Mouse (Mus musculus) intestine, embryonic 14.5 days (tissue): ENCODE measurements at regions not wholly inside any gene's neighbourhood (a gene's known extent, or its start where the extent isn't known, plus 50 kb on each side); places are given as distances from the start of the nearest gene placed in this dataset.

ENCODE experiments used
- ATAC-seq: fragments of 200-750 bp; cut with Nextera tagmentation; replicated peaks from 2 replicates; pipeline ENCODE4 v1.8.0; 2017; ENCODE audit warnings: low read depth, moderate number of reproducible peaks, moderate TSS enrichment, moderate library complexity; ENCODE audit not compliant: low FRiP score, low TSS enrichment
- DNase-seq: peaks from one replicate; pipeline ENCODE4 v3.0.0-alpha.2; 2018; ENCODE audit warnings: low spot score
- H3K27ac ChIP-seq: fragments of 300-500 bp; sonication (generic); 2 replicates; pipeline ENCODE4 v1.5.1; 2014; ENCODE audit warnings: low read depth, mild to moderate bottlenecking, control low read depth
- H3K27me3 ChIP-seq: fragments of 300-500 bp; sonication (generic); replicated peaks from 2 replicates; pipeline ENCODE4 v1.6.1; 2014; ENCODE audit warnings: low read length, control low read depth; ENCODE audit not compliant: control insufficient read depth, insufficient read depth
- H3K36me3 ChIP-seq: fragments of 300-500 bp; sonication (generic); 2 replicates; pipeline ENCODE4 v1.6.1; 2014; ENCODE audit warnings: low read length, control low read depth; ENCODE audit not compliant: control insufficient read depth, insufficient read depth
- H3K4me1 ChIP-seq: fragments of 300-500 bp; sonication (generic); replicated peaks from 2 replicates; pipeline ENCODE4 v1.6.1; 2014; ENCODE audit warnings: low read length, control low read depth, mixed read lengths; ENCODE audit not compliant: control insufficient read depth, insufficient read depth
- H3K4me2 ChIP-seq: fragments of 300-500 bp; sonication (generic); 2 replicates; pipeline ENCODE4 v1.6.1; 2014; ENCODE audit warnings: low read length
- H3K4me3 ChIP-seq: fragments of 300-500 bp; sonication (generic); 2 replicates; pipeline ENCODE4 v1.5.1; 2014; ENCODE audit warnings: low read depth, low read length, control low read depth, mixed read lengths
- H3K9ac ChIP-seq: fragments of 300-500 bp; sonication (generic); 2 replicates; pipeline ENCODE4 v1.6.1; 2014; ENCODE audit warnings: mild to moderate bottlenecking, low read length
- H3K9me3 ChIP-seq: fragments of 300-500 bp; sonication (generic); 2 replicates; pipeline ENCODE4 v1.6.1; 2016; ENCODE audit warnings: low read length, control low read depth; ENCODE audit not compliant: control insufficient read depth
- WGBS: fragments of 180-500 bp; shearing (Covaris S2); extraction: QIAGEN DNeasy Blood & Tissue Kit; methylation state at CpG from one replicate; pipeline ENCODE4 v1.1.7; 2014; 5-methylcytosine and 5-hydroxymethylcytosine counted together

- H3K4me2 ChIP-seq = no peak overlapping the region
- H3K36me3 ChIP-seq = no peaks in the 10 kb centered on the region
- DNase-seq (no peak), ATAC-seq (no peak)
- 0 out of 2 replicates have a peak overlapping the region, but pooled peaks have one; percentile 27 for H3K27ac ChIP-seq
- no peak overlapping the region for H3K4me3 ChIP-seq
- 52% methylated on average over 14 of the region's 14 CpGs for WGBS
- H3K9me3 ChIP-seq = no peaks in the 10 kb centered on the region
- no peak overlapping the region for H3K9ac ChIP-seq
- H3K4me1 ChIP-seq = peaks cover 23% of the 10 kb centered on the region
- H3K27me3 ChIP-seq = no peaks in the 10 kb centered on the region
Observed at GRCm38 (mm10) chr2:166482720-166483616, 230.7 kb downstream of the Prex1 start.

DNA sequence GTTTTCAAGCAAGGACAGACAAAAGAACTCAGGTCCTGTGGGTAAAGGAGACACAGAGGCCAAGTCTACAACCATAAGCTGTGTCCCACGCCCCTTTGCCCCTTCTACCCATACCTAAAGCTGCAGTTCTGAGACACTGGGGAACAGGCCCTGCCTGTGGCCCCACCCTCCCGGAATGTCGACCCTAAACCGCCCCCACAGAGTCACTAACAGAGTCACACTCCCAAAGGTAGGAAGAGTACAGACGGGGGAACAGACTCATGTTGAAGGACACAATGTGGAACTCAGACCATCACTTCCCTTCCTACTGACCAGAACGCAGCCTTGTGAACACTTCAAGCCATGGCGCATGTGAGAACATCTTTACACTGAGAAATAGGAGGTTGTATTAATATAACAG lies 231.9 kb downstream of the Prex1 start:
- no peak overlapping the region for H3K4me3 ChIP-seq
- H3K36me3 ChIP-seq = no peaks in the 10 kb centered on the region
- no peak overlapping the region for H3K4me2 ChIP-seq
- no peaks in the 10 kb centered on the region for H3K9me3 ChIP-seq
- ATAC-seq = no peak
- no peak for DNase-seq
- H3K4me1 ChIP-seq = peaks cover 18% of the 10 kb centered on the region
- H3K27ac ChIP-seq = no peak overlapping the region
- H3K27me3 ChIP-seq = no peaks in the 10 kb centered on the region
- H3K9ac ChIP-seq = no peak overlapping the region
- 85% methylated on average over 7 of the region's 7 CpGs for WGBS

DNA sequence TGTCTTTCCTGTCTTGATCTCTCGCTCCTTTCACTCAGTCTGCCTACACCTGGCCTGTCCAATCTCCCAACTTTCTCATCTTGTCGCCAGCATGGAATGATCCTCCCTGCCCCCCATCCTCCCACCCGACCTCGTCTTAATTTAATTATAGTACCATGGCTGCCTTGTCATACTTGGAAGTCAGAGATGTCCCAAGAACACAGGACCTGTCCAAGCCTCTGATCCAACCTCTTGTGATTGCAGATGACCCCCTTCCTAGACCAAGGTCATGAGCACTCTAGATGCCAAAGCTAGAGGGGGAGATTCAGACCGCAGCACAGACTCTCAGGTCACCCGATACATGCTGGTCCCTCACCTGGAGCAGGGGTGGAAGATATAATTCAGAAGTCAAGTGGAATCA lies 232.3 kb downstream of the Prex1 start:
- Histone ChIP-seq H3K9ac (no peak overlapping the region), H3K36me3 (no peaks in the 10 kb centered on the region), H3K4me1 (peaks cover 18% of the 10 kb centered on the region), H3K27me3 (no peaks in the 10 kb centered on the region), H3K27ac (no peak overlapping the region), H3K4me3 (no peak overlapping the region), H3K4me2 (no peak overlapping the region), H3K9me3 (no peaks in the 10 kb centered on the region)
- 84% methylated on average over 6 of the region's 6 CpGs for WGBS
- DNase-seq (no peak), ATAC-seq (no peak)

GRCm38 (mm10) chr2:166480883-166481282 lies 232.7 kb downstream of the Prex1 start:
- H3K4me2 ChIP-seq = no peak overlapping the region
- DNase-seq = no peak
- H3K4me1 ChIP-seq = peaks cover 15% of the 10 kb centered on the region
- no peak overlapping the region for H3K9ac ChIP-seq
- no peaks in the 10 kb centered on the region for H3K36me3 ChIP-seq
- ATAC-seq = no peak
- no peak overlapping the region for H3K27ac ChIP-seq
- 79% methylated on average over 5 of the region's 5 CpGs for WGBS
- H3K9me3 ChIP-seq = no peaks in the 10 kb centered on the region
- H3K27me3 ChIP-seq = no peaks in the 10 kb centered on the region
- H3K4me3 ChIP-seq = no peak overlapping the region

DNA sequence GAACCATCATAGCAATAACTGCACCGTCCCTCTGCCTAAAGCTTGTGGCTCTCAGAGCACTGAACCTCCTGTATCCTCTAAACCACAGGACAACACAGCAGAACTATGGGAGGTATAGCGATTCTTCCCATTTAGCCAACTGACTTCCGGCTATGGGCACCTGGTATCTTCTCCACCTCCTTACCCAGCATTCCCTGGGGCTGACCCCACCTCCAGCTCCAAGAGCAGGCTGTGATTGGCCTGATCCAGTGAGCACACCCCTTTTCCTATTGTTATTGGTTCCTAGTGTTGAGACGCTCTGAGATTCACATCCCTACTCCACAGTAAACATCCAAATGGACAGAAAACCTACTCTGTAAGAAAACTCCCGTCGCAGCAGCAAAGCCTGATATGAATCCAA lies 236.7 kb downstream of the Prex1 start:
- H3K27ac ChIP-seq = no peak overlapping the region
- DNase-seq (no peak), ATAC-seq (no peak)
- no peak overlapping the region for H3K4me2 ChIP-seq
- H3K4me3 ChIP-seq = no peak overlapping the region
- no peaks in the 10 kb centered on the region; the same call in 1 of the 2 replicates for H3K4me1 ChIP-seq
- WGBS = 87% methylated on average over 6 of the region's 6 CpGs
- H3K9ac ChIP-seq = no peak overlapping the region
- no peaks in the 10 kb centered on the region for H3K36me3 ChIP-seq
- no peaks in the 10 kb centered on the region for H3K27me3 ChIP-seq
- no peaks in the 10 kb centered on the region for H3K9me3 ChIP-seq

DNA sequence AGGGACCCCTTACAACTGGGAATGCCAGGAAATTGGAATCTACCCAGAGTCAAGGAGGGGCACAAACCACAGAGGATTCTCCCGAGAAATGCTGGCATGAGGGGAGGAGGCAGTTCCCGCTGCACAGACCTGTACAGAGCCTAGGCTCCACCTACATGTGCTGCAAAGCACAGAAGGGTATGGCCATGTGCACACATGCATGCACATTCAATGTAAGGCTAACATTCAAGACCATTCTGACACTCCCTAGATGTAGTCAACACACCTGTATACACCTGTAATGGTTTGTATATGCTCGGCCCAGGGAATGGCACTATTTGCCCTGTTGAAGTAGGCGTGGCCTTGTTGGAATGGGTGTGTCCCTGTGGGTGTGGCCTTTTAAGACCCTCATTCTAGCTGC lies 238.0 kb downstream of the Prex1 start:
- Histone ChIP-seq H3K4me3 (no peak overlapping the region), H3K9ac (no peak overlapping the region), H3K27me3 (no peaks in the 10 kb centered on the region), H3K4me2 (no peak overlapping the region), H3K27ac (no peak overlapping the region), H3K9me3 (no peaks in the 10 kb centered on the region), H3K4me1 (no peaks in the 10 kb centered on the region; the same call in 1 of the 2 replicates), H3K36me3 (no peaks in the 10 kb centered on the region)
- WGBS = 73% methylated on average over 4 of the region's 4 CpGs
- ATAC-seq (no peak), DNase-seq (no peak)

DNA sequence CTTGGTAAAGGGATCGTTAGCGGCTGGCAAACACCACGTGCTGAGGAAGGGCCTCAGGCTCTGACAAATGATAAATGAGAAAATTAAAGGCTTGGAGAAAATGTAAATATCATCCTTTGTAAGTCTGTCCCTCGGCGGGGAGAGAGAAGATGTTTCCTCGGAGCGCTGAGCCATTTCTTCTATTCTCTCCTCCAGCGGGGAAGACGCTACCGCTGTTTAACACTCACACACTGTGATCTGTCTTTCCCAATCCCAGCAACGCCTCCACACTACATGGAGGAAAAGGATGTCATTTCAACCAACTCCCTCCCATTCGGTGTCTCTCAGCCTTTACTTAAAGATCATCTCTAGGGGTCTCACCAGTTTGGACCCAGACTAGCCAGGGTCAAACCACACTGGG lies 239.0 kb downstream of the Prex1 start:
- 40% methylated on average over 12 of the region's 12 CpGs for WGBS
- H3K4me1 ChIP-seq = no peaks in the 10 kb centered on the region; the same call in 1 of the 2 replicates
- no peak overlapping the region for H3K4me2 ChIP-seq
- H3K36me3 ChIP-seq = no peaks in the 10 kb centered on the region
- no peak for ATAC-seq
- H3K27ac ChIP-seq = no peak overlapping the region
- no peak for DNase-seq
- H3K9me3 ChIP-seq = no peaks in the 10 kb centered on the region
- no peak overlapping the region for H3K9ac ChIP-seq
- H3K27me3 ChIP-seq = no peaks in the 10 kb centered on the region
- H3K4me3 ChIP-seq = no peak overlapping the region

DNA sequence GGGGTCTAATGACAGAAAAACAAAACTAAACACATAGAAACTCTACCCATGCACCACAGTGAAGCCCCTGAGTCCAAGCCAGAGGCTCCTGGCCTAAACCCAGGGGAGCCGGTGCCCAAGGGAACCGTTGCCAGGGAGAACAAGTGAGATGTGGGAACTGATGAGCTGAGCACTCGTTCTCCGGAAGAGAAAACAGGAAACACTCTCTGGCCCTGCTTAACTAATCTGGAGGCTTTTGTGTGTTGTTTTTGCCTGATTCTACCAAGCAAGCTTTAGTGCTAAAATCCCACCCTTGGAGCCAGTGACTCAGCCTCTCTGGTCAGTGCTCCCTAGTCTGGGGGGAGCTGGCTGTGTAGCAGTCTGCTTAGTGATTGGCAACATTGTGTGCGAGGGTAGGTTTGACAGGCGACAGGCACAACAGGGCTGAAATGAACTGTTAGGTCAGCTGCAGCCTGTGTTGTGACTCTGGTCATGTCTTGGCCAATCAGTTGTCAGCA lies 242.3 kb downstream of the Prex1 start:
- H3K4me2 ChIP-seq = no peak overlapping the region
- no peaks in the 10 kb centered on the region for H3K27me3 ChIP-seq
- peaks cover 11% of the 10 kb centered on the region for H3K4me1 ChIP-seq
- no peaks in the 10 kb centered on the region for H3K9me3 ChIP-seq
- ATAC-seq (no peak), DNase-seq (no peak)
- H3K36me3 ChIP-seq = no peaks in the 10 kb centered on the region
- 60% methylated on average over 6 of the region's 6 CpGs for WGBS
- H3K9ac ChIP-seq = no peak overlapping the region
- H3K4me3 ChIP-seq = no peak overlapping the region
- H3K27ac ChIP-seq = no peak overlapping the region
